Mouse (Mus musculus) frontal cortex, postnatal 25 days (tissue): ENCODE results near the gene Ckm.

Experiments
- DNase-seq, 2 experiments: peaks; one replicate each; pipeline ENCODE4 v3.0.0; 2022; ENCODE audit warnings: low spot score in 2 of 2

The Ckm gene

GRCm38 (mm10) chr7:19466602-19467145 lies 62.1 kb downstream of the Ckm start:
- no peak for DNase-seq

GRCm38 (mm10) chr7:19467638-19468037 lies 63.1 kb downstream of the Ckm start:
- DNase-seq: no peak

- no peak for DNase-seq
Measured at GRCm38 (mm10) chr7:19468279-19468678, 63.7 kb downstream of the Ckm start.

- DNase-seq: no peak
Measured at GRCm38 (mm10) chr7:19469404-19469803, 64.8 kb downstream of the Ckm start.

GRCm38 (mm10) chr7:19470308-19470707 lies 65.7 kb downstream of the Ckm start:
- DNase-seq: no peak

GRCm38 (mm10) chr7:19472403-19472802 lies 67.8 kb downstream of the Ckm start:
- no peak for DNase-seq
